Mouse (Mus musculus) frontal cortex, postnatal 14 days (tissue): ENCODE results near the gene Mtfr1l.

Source experiments
- DNase-seq, 2 experiments: peaks; one replicate each; pipeline ENCODE4 v3.0.0; 2022; ENCODE audit warnings: low spot score in 2 of 2

The Mtfr1l gene

DNA sequence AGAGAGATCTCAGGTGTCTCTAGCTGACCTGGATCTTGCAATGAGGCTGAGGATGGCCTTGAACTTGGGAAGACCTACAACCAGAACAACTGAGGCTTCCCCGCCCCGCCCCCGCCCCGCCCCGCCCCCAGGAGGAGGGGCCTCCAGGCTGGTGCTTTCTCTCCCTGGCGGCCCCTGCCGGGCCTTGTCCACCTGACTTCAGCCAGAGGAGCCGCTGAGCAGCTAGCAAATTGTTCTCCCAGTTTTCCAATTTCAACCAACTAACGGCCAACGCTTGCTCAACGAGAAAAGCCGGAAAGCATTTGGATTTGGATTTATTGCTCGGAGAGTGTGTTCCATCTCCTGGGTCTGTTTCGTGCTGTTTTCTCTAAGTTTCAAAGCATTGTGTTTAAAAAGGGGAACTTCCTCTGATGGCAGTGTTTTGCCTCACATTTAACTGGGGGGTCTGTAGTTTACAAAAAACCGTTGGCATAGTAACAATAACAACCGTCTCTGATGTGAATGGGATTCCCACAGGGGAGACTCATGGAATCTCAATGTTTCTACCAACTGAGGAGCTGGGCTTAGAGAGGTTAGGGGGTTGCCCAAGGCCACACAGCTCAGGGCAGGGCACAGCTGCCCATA, 22.6 kb upstream of the Mtfr1l start:
- no peak for DNase-seq

DNA sequence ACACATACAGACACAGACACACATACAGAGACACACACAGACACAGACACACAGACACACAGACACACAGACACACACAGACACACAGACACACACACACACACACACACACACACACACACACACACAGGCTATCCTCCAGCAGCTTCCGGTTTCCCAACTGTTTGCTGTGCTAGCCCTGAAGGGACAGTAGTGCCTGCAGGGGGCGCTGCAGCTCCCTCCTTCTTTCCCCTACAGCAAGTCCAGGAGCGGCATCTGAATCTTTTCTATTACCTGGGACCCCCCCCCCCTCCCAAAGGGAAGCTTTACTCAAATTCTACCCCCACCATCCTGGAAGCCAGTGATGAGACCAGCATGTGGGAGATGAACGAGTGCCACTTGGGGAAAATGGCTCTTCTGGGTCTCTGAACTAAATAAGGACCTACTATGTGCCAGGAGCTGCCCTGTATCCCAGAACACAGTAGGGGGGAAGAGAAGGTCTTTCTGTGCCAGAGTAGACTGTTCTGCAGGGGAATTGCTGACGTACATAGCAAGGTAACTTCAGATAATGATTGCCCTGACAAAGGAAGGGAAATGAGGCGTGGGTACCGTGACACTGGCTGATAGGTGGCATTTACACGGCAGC, 20.9 kb upstream of the Mtfr1l start:
- DNase-seq = no peak

DNA sequence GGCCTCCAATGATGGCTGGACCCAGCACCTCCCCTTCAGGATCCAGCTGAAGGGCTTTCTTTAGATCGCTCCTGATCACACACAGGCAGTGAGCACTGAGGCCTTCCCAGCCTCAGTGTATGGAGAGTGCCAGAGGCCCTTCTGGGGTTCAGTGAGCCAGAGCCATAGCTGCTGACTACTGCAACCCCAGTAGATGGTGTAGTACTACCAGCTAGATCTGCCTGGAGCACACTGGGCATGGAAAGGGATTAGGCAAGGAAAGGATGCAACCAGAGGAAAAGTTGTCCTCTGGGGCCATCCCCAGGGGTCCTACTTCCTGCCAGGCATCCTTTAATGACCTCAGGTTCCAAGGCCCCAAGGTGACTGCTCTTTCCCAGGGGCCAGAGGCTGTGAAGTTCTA, 18.4 kb upstream of the Mtfr1l start:
- DNase-seq = no peak

DNA sequence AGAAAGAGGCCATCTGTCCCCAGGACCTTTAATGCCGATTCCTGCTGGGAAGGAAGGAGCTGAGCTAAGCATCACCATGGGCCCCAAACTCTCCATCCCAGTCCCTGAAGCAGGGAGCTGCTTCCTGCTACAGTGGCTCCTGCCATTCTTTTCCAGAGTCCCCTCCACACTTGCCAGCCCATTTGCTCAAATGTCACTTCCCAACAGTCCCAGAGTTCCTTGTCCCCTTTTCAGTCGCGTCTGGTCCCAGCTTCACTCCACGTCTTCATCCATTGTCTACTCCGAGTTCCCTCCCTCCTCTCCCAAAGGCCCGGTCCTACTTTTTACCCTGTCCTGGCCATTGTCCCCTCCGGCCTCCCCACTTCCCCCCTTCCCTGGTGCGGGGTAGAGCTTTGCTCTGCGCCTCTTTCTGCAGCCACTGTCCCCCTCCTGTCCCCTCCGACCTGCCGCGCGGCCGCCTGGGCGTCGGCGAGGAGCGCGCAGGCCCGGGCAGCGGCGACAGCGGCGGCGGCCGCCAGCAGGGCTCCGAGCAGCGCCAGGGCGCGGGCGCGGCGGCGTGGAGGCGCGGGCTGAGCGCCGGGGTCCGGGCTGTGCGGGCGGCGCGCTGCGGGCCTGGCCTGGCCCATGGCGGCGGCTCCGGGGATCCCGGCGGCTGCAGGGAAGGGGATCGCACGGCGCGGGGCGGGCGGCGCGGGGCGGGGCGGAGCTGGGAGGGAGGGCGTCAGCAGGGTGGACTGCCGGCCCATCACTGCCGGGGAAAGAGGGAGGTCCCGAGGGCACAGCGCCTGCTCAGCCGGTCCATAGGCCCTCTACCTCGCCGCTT, 16.5 kb upstream of the Mtfr1l start, which contains the start of gene Selenon:
Selenon (minus strand) TSS at position 673 of the 823 bp plus-strand sequence.
- DNase-seq = no peak

DNA sequence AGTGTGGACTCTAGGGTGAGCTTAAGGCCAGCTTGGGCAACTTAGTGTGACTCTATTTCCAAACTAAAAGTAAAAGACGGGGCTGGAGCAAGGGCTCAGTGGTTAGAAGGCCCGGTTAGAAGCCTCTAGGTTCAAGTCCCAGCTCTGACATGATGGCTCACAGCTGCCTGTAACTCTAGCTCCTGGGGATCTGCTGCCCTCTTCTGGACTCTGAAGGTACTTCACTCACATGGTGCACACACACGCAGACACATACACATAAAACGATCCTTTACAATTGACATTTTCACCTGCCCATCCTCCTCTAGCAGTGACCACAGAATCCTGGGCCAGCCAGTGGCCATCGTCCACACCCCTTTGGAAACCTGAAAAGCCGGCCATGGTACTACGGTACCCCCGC, 14.7 kb upstream of the Mtfr1l start:
- no peak for DNase-seq

DNA sequence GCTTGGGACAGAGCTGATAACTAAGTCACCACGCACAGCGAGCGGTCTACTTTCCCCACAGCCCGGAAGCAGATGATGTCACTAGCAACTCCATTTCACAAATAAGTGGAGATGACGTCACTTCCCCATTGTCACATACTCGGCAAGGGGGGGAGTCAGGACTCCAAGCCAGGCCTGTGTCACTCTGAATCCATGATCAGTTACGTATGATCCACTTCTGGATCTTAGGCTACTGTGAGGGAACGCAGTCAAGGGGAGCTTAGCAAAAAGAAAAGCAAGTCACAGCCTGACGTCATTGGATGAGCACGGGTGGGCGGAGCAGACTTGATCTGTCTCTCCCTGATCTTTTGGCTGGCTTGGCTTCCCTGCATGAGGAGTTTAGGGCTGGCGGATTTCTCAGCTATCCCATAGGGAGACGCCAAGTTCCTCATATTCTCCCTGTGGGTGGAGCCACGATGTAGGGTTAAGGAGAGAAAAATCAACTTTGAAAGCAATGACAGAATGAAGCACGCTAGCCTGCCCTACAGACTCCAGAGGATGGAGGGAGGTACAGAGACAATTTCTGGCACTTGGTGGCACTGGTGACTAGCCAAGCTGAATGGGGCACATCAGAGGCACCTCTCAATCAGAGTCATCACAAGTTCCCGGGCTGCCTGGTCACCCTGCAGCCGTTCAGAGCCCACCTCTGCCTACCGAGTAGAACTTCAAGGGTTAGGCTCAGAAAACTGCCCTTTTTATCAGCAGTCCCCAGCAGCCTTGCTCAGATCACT, 13.2 kb upstream of the Mtfr1l start:
- DNase-seq = no peak

DNA sequence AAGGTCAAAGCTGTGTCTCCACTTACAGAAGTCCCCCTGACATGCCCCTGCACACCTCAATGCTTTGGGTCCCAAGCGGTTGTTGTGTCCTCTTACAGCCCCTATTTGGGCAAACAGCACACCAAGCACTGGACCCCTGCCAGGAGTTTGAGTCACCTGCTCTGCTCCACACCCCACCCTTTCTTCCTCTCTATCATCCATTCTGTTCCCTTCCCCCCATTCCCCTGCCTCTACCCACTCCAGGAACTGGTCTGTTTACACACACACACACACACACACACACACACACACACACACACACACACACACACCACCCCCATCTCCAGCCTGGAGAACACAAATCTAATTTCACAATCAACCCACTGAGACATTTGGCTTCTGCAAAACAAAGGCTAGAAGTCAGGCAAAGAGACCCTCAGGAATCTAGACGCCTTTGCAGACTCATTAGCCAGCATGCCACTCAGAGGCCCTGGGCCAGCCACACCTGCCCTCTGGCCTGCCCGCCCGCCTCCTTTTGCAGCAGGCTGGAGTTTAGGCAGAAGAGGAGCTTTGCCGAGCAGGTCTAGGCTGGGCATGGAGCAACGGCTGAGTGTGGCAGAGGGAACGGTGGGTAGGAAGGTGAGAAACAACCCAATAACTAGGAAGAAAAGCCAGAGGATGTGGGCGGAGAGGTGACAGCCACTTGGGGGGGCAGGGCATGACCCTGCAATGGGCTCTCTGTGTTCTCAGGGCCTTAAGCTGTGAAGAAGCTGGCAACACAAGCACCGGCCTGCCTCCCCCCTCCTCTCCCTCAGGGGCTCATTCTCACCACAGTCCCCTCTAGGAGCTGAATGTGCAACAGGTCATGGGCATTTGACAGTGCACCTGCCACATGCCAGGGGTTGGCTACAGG, 11.9 kb upstream of the Mtfr1l start:
- no peak for DNase-seq

DNA sequence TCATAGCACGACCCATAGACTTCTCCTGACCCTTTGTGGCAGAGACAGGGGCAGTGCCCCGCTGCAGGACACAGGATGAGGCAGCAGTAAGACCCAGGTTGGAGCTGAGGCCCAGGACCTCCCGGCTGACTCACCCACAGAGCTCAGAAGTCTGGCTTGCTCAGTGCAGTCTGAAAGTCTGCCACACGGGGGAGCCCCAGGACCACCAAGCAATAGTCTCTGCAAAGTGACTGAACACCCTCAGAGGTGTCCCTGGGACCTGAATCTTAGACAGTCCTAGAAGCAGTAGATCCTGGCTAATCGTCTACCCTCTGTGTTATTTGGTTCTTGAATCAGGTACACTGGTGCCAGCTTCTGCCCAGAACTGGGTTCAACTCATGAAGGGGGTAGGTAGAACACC, 8.1 kb upstream of the Mtfr1l start:
- peak; percentile 77 to 94 for DNase-seq

DNA sequence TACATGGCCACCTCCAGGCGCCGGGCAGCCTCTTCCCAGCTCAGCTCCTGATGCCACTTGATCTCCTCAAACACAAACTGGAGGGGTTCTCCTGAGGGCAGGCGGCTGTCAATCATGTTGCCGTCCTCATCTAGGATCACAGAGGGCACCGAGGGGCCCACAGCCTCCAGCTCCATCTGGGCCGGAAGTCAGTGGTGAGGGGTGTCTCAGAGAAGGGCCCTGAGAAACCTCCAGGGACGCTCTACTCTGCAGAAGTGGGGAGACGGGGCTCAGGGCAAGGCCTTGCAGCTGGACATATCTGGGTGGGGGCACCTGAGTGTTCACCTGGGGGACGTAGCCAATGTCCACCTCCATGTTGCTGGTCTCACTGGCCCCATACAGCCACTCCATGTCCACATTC, 7.5 kb upstream of the Mtfr1l start:
- no peak for DNase-seq

DNA sequence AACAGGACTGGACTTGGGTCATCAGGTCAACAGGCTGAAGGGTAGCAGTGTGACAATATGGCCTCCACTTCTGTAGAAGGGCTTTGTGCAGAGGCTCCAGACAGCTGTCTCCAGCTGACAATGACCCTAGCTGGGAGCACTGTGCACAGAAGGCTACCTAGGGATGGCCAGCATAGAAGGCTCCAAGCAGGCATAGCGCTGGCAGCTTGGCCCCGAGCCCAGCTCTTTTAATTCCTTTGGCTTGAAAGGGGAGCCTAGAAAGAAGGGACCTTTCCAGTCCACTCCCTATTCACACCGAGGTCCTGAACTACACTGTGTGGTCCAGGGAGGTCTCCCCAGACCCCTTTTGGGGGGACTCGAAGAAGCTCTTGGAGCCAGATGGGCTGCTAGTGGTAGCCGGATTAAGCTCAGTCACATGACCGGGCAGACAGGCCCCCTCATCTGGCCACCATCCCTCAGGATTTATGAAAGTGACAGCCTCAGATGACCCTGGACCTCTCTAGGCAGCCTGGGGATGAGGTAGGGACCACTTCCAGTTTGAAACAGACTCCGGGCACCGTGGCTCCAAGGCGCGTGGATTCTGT, 3.9 kb upstream of the Mtfr1l start:
- DNase-seq = no peak

DNA sequence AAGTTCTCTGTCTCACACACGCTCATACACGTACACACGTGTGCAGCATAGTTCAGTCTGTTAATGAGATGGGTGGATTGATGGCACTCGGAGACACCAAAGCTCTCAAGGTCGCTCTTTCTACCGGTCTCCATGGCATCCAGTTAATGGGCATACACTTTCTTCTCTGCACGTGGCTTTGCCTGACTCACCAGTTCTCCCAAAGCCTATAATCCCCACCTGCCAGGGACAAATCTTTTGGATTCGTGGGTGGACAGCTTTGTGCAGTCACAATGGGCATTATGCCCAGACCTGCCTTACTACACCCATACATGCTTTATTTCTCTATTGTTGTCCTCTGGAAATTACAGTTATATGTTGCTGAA, 582 bp upstream of the Mtfr1l start:
- DNase-seq = no peak

DNA sequence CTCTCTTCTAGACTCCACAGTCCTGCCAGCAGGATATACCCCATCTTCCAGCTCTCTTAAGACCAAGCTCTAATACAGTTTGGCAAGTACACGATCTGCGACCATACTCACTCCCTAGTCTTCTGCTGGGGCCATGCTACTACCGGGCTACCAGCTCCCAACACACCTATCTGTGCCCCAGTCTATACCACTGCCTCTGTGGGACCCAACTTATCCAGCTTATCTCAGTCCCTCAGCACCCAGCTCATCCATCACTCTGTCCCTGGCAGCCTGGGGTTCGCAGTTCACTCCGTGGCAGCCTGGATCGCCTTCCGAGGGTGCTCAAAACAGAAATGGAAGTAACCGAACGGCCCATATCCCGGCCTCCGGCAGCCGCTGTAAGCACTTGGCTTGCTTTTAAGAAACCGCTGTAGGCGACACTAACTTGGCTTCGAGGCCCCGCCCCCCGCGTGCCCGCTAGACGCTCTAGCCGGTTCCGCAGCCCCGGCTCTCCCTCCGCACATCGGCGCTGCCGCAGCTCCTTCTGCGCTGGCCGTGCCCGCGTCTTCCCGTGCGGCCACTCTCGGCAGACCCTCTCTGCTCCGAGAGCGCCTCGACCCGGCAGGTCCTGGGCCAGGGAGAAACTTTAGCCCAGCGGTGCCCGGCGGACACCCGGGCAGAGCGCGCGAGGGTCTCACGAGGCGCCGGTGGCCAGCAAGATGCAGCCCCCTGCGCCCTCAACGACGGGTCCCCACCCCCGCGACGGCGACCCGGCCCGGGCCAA, 882 bp downstream of the Mtfr1l start:
- DNase-seq = peak; percentile 45 to 57

DNA sequence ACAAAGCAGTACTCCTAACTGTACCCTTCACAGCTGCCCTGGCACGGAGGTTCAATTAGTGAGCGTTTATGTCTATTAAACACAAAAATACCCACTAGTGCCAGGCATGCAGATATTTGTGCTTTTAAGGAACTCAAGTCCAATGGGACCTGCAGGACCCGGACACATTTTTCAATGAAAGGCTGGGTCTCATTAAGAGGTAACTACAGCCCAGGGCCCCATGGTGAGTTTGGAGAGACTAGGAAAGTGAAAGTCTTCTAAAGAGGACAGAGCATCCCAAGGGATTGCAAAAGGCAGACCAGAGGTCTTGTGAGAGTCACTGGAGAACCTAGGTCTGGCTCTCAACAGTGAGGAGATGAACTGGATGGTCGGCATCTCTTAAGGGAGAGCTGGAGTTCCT, 1.8 kb downstream of the Mtfr1l start:
- no peak for DNase-seq

DNA sequence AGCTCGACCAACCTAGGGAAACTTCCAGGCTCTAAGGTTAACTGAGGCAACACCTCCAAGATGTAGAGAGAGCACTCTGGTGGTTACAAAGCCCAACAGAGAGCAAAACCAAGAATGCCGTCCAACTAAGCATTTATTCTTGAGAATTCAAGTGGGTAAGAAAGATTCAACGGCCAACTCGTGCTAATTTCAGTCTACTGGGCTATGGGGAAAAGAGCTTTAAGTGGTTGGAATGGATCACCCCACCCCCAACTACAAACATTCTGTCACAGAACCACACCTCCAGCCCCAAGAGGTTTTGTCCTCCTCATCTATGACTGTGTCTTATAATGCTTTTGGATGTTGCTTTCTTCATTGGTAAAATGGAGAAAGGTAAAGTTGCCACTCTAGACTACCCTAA, 2.3 kb downstream of the Mtfr1l start:
- DNase-seq = no peak

DNA sequence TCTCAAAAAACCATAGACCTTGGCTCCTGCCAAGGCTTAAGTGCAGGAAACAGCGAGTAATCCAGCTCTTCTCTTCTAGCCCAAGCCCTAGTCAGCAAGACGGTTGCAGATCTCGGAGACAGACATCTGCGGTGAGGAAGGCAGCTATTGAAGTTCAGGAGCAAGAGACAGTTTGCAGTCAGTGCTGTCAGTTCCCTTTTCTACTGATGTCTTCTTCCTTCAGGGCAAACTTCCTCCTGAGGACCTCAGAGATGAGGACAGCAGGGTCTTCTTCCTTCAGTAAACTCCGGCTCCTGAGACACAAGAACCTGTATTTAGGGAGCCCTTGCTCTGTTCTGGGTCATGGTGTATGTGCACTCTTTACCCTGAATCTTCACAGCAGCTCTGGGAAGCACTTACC, 9.0 kb downstream of the Mtfr1l start:
- no peak for DNase-seq

DNA sequence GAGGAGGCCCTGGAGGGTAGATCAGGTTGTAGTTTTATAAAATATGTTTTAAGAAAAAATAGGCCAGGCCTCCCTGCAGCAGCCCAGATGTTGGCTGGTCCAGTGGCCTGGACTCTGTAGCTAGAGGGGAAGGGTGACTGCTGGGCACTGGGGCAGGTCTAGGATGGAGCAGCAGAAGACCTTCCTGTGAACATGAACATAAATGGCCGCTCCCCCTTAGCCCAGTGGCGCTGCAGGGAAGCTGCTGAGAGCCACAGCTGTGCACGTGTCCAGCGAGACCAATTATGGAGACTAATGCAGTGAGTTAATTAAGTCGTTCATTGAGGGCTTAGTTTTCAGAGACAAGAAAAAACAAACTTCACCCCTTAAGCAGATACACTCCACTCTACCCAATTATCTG, 9.4 kb downstream of the Mtfr1l start:
- no peak for DNase-seq

DNA sequence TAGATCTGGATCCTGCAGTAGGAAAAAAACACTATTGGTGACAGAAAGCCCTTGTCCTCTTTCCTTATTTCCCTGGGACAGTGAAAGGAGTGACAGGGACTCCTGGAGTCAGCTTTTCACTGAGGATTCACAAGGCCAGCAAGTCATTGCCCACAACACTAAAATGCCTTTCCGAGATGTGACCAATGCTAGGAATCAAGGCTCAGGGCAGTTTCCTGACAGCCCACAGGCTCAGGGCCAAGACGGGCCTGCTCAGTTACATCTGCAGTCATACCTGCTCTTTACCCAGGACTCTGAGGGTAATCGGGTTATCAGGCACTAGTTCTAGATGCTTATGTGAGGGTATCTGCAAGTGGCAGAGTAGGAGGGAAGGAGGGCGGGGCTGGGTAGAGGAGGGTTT, 11.7 kb downstream of the Mtfr1l start:
- DNase-seq = no peak

DNA sequence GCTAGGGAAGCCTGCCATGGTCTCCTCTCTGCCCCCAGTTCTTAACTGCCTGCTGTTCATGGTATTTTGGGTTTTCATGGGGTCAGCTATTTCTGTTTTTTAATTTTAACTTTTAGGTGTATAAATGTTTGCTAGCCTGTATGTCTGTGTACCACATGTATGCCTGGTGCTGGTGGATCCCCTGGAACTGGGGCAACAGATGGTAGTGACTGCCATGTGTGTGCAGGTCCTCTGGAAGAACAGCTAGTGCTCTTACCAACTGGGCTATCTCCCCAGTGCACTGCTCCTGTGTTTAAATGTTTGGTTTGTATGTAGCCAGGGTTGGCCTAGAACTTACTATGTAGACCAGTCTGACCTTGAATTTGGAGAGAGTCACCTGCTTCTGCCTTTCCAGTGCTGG, 15.9 kb downstream of the Mtfr1l start:
- DNase-seq = no peak

DNA sequence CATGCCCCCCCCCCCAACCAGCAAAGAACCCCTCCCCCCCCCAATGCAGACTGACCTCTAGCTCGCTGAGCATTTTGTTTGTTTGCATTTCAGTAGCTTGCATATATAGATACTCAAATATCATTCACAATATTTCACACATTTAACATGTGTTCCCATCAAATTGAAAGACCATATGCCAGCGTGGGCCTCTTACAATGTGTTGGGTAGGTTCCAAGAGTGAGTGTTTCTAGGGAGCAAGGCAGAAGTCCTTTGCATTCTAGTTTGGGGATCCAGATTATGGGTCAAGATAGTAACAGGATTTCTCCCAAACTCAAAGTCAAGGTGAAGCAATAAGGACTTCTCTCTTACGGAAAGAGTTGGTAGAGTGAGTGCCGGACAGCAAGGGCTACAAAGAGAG, 16.6 kb downstream of the Mtfr1l start:
- DNase-seq = no peak

DNA sequence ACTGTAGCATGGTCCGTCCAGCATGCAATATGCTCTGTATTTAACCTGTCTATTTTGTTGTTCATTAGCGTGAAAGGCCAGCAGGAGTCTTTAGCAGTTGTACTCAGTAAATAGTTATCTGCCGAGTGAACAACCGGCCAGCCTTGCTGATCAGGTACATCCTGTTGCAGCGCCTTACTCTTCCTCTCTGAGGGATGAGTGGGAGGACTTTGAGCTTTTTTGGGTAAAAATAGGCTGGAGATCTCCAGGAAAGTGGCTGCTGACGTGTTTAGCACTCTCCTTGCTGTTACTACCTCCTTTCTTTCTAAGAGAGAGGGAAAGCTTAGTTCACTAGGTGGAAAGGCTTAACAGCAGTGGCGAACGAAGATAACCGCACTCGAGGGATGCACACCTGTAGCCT, 17.5 kb downstream of the Mtfr1l start:
- DNase-seq = no peak
